Mouse (Mus musculus) liver, postnatal 0 days (tissue): ENCODE measurements around the gene Pdia4. TPM values are rescaled to one million over a fixed set of nuclear protein-coding genes. Genes with fewer than 3 reads are reported as not detected.
A peak's percentile ranks its signal among the peaks of the same experiment; 100 is the strongest.

Source experiments
- ATAC-seq: fragments of 200-750 bp; cut with Nextera tagmentation; 2 replicates; pipeline ENCODE4 v1.8.0; 2017; ENCODE audit warnings: mild to moderate bottlenecking, moderate library complexity
- DNase-seq: peaks from one replicate; pipeline ENCODE4 v3.0.0-alpha.2; 2016
- H3K27ac ChIP-seq: fragments of 300-500 bp; sonication (generic); 2 replicates; pipeline ENCODE4 v1.5.1; 2014; ENCODE audit warnings: antibody characterized with exemption, moderate library complexity, mild to moderate bottlenecking, low read depth
- H3K27me3 ChIP-seq: fragments of 300-500 bp; sonication (generic); 2 replicates; pipeline ENCODE4 v1.6.1; 2014; ENCODE audit warnings: low read length, control low read depth, mixed read lengths; ENCODE audit not compliant: insufficient read depth
- H3K36me3 ChIP-seq: fragments of 300-500 bp; sonication (generic); replicated peaks from 2 replicates; pipeline ENCODE4 v1.6.1; 2014; ENCODE audit warnings: mild to moderate bottlenecking, control low read depth, low read length, moderate library complexity, mixed read lengths; ENCODE audit not compliant: insufficient read depth
- H3K4me1 ChIP-seq: fragments of 300-500 bp; sonication (generic); 2 replicates; pipeline ENCODE4 v1.6.1; 2014; ENCODE audit warnings: antibody characterized with exemption, mild to moderate bottlenecking, control low read depth; ENCODE audit not compliant: insufficient read depth
- H3K4me2 ChIP-seq: fragments of 300-500 bp; sonication (generic); 2 replicates; pipeline ENCODE4 v1.6.1; 2014; ENCODE audit warnings: low read depth, mild to moderate bottlenecking, low read length, moderate library complexity, mixed read lengths
- H3K4me3 ChIP-seq: fragments of 300-500 bp; sonication (generic); 2 replicates; pipeline ENCODE4 v1.5.1; 2014; ENCODE audit warnings: low read depth, low read length
- H3K9ac ChIP-seq: fragments of 300-500 bp; sonication (generic); replicated peaks from 2 replicates; pipeline ENCODE4 v1.6.1; 2014; ENCODE audit warnings: mild to moderate bottlenecking, moderate library complexity
- H3K9me3 ChIP-seq: fragments of 300-500 bp; sonication (generic); 2 replicates; pipeline ENCODE4 v1.6.1; 2016; ENCODE audit warnings: mild to moderate bottlenecking, control low read depth, low read length, mixed read lengths
- CTCF ChIP-seq: sonication (generic); IDR thresholded peaks from 2 replicates; pipeline ENCODE4 v1.5.1; 2016; ENCODE audit warnings: antibody characterized with exemption, low read depth
- EP300 ChIP-seq: IDR thresholded peaks from 2 replicates; pipeline ENCODE4 v1.6.1; 2016; ENCODE audit warnings: antibody characterized with exemption, low read depth, mild to moderate bottlenecking
- WGBS: fragments of 180-500 bp; shearing (Covaris S2); extraction: QIAGEN DNeasy Blood & Tissue Kit; methylation state at CpG from one replicate; pipeline ENCODE4 v1.1.7; 2014; ENCODE audit not compliant: insufficient replicate concordance; 5-methylcytosine and 5-hydroxymethylcytosine counted together
- polyA plus RNA-seq: library from polyadenylated mRNA; unstranded; fragments of >200 nt; fragmentation: Nextera tagmentation; extraction: Ambion mirVana; gene quantifications from 2 replicates; pipeline ENCODE4 v1.2.1, GENCODE M21; 2015

Gene Pdia4
- polyA plus RNA-seq, 1 experiment from 2014 or later = 101 TPM

DNA sequence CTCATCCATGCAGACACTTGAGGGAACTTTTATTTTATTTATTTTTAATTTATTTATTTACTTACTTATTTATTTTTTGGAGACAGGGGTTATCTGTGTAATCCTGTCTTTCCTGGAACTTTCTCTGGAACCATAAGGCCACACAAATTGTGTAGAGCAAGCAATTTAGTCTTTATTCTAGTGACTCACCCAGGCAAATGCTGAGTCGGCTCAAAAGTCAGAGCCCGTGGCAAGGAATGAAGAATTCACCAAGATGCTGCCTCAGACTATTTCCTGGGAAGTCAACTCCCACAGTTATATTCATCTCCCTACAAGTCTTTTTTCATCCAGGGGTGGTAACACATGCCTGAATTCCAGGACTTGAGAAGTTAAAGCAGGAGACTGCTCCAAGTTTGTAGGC is 7.7 kb downstream of the Pdia4 start:
- H3K36me3 ChIP-seq = peaks cover 57% of the 10 kb centered on the region
- DNase-seq (no peak), ATAC-seq (no peak)
- H3K4me3 ChIP-seq = no peak overlapping the region
- H3K27me3 ChIP-seq = no peaks in the 10 kb centered on the region
- no peak overlapping the region for H3K9ac ChIP-seq
- H3K4me1 ChIP-seq = peaks cover 14% of the 10 kb centered on the region
- no peak overlapping the region for H3K4me2 ChIP-seq
- TF ChIP-seq EP300 = no peak
- no peak for TF ChIP-seq CTCF
- 81% methylated on average over 2 of the region's 2 CpGs for WGBS
- no peaks in the 10 kb centered on the region for H3K9me3 ChIP-seq
- no peak overlapping the region for H3K27ac ChIP-seq

- ATAC-seq (peak; percentile 35; the same call in 1 of the 2 replicates), DNase-seq (peak; percentile 67)
- peaks cover 69% of the 10 kb centered on the region for H3K36me3 ChIP-seq
- 44% methylated on average over 6 of the region's 6 CpGs for WGBS
- H3K4me2 ChIP-seq = no peak overlapping the region
- no peak overlapping the region for H3K27ac ChIP-seq
- no peak for TF ChIP-seq EP300
- TF ChIP-seq CTCF = peak; percentile 87
- no peaks in the 10 kb centered on the region for H3K4me1 ChIP-seq
- no peak overlapping the region for H3K4me3 ChIP-seq
- H3K27me3 ChIP-seq = no peaks in the 10 kb centered on the region
- no peaks in the 10 kb centered on the region for H3K9me3 ChIP-seq
- no peak overlapping the region for H3K9ac ChIP-seq
Observed at GRCm38 (mm10) chr6:47799079-47799478, 14.2 kb downstream of the Pdia4 start.

- no peak for DNase-seq
- 73% methylated on average over 10 of the region's 10 CpGs for WGBS
- H3K9me3 ChIP-seq = no peaks in the 10 kb centered on the region
Observed at GRCm38 (mm10) chr6:47794106-47794830, 19.0 kb downstream of the Pdia4 start.

GRCm38 (mm10) chr6:47793284-47793683 is 19.9 kb downstream of the Pdia4 start:
- DNase-seq = no peak
- Histone ChIP-seq H3K4me2 (no peak overlapping the region), H3K9ac (no peak overlapping the region), H3K4me1 (peaks cover 4% of the 10 kb centered on the region), H3K9me3 (no peaks in the 10 kb centered on the region), H3K27me3 (no peaks in the 10 kb centered on the region), H3K4me3 (no peak overlapping the region), H3K27ac (no peak overlapping the region), H3K36me3 (peaks cover 25% of the 10 kb centered on the region)
- 71% methylated on average over 5 of the region's 5 CpGs for WGBS
- no peak for TF ChIP-seq CTCF
- TF ChIP-seq EP300 = no peak
- no peak for ATAC-seq

More at GRCm38 (mm10) chr6:47794106-47794830, 19.0 kb downstream of the Pdia4 start:
- Histone ChIP-seq H3K4me2 (no peak overlapping the region), H3K27ac (no peak overlapping the region), H3K4me3 (no peak overlapping the region), H3K36me3 (peaks cover 32% of the 10 kb centered on the region), H3K27me3 (no peaks in the 10 kb centered on the region), H3K9ac (no peak overlapping the region), H3K4me1 (peaks cover under 1% of the 10 kb centered on the region)
- no peak for ATAC-seq
- TF ChIP-seq EP300 (no peak), CTCF (peak; percentile 58)

GRCm38 (mm10) chr6:47792533-47792932 is 20.7 kb downstream of the Pdia4 start:
- WGBS = 78% methylated on average over 2 of the region's 2 CpGs

GRCm38 (mm10) chr6:47790745-47791144 is 22.5 kb downstream of the Pdia4 start:
- Histone ChIP-seq H3K27me3 (no peaks in the 10 kb centered on the region), H3K4me1 (peaks cover 4% of the 10 kb centered on the region), H3K4me2 (no peak overlapping the region), H3K27ac (no peak overlapping the region), H3K9ac (no peak overlapping the region), H3K9me3 (no peaks in the 10 kb centered on the region), H3K36me3 (peaks cover 5% of the 10 kb centered on the region), H3K4me3 (no peak overlapping the region)
- ATAC-seq (peak; percentile 38), DNase-seq (peak; percentile 64)
- TF ChIP-seq CTCF (no peak), EP300 (no peak)
- 36% methylated on average over 2 of the region's 2 CpGs for WGBS

More at GRCm38 (mm10) chr6:47792533-47792932, 20.7 kb downstream of the Pdia4 start:
- Histone ChIP-seq H3K27ac (no peak overlapping the region), H3K4me1 (peaks cover 4% of the 10 kb centered on the region), H3K9ac (no peak overlapping the region), H3K9me3 (no peaks in the 10 kb centered on the region), H3K36me3 (peaks cover 19% of the 10 kb centered on the region), H3K4me2 (no peak overlapping the region), H3K27me3 (no peaks in the 10 kb centered on the region), H3K4me3 (no peak overlapping the region)
- TF ChIP-seq EP300 (no peak), CTCF (no peak)
- ATAC-seq (no peak), DNase-seq (no peak)
